Mouse (Mus musculus): ENCODE measurements around the gene Dnajc5.

The Dnajc5 gene

GRCm38 (mm10) chr2:181591528-181592085, 71.3 kb downstream of the Dnajc5 start, which contains the start of gene Prpf6:
Gene Prpf6 (plus strand): TSS chr2:181591868.
- DNase-seq = no peak

GRCm38 (mm10) chr2:181592231-181593041, 72.2 kb downstream of the Dnajc5 start, which contains the start of gene Zfp512b:
Gene Zfp512b (minus strand): TSS chr2:181592803.
- peak; percentile 82 for DNase-seq

GRCm38 (mm10) chr2:181593042-181593421, 72.7 kb downstream of the Dnajc5 start:
- DNase-seq = no peak

- DNase-seq = no peak
Observed at GRCm38 (mm10) chr2:181593937-181594336, 73.7 kb downstream of the Dnajc5 start.

- no peak for DNase-seq
Observed at GRCm38 (mm10) chr2:181594946-181595696, 74.8 kb downstream of the Dnajc5 start.

GRCm38 (mm10) chr2:181596221-181596960, 76.1 kb downstream of the Dnajc5 start:
- DNase-seq = no peak

- no peak for DNase-seq
Observed at GRCm38 (mm10) chr2:181597378-181598061, 77.2 kb downstream of the Dnajc5 start.

- peak; percentile 84 for DNase-seq
Observed at GRCm38 (mm10) chr2:181598454-181599351, 78.4 kb downstream of the Dnajc5 start, which contains the start of gene Samd10. Gene Samd10 (minus strand): TSS chr2:181599212.

GRCm38 (mm10) chr2:181600226-181600758, 80.0 kb downstream of the Dnajc5 start:
- DNase-seq = no peak

GRCm38 (mm10) chr2:181600828-181601750, 80.8 kb downstream of the Dnajc5 start:
- peak; percentile 96 for DNase-seq

- no peak for DNase-seq
Observed at GRCm38 (mm10) chr2:181601751-181602145, 81.5 kb downstream of the Dnajc5 start.

- no peak for DNase-seq
Observed at GRCm38 (mm10) chr2:181602367-181602766, 82.1 kb downstream of the Dnajc5 start.

All from right cerebral cortex, postnatal 25 days (tissue).